Mouse (Mus musculus): ENCODE data around the gene Plekhb1.

The Plekhb1 gene

DNA sequence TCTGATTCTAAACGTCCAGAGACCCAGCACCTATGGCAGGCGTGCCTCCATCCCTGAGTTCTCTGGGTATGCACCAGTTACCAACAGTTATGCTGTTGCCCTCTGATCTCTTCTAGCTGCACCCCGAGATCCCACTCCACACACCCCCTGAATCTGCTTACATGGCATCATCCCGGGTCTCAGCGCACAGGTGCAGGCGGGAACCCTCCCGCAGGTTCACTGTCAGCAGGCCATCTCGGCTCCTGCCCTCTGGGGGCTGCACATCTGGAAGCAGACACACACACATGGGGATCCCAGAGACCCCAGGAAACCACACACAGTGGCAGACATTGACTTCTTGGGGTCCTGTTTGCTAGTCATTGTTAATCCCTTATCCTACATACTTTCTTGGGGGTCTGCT is 7.8 kb downstream of the Plekhb1 start:
- no peak for DNase-seq

- DNase-seq, result no peak
Observed at GRCm38 (mm10) chr7:100653480-100654266, 8.5 kb downstream of the Plekhb1 start.

- no peak for DNase-seq
Observed at GRCm38 (mm10) chr7:100651011-100651410, 11.2 kb downstream of the Plekhb1 start.

DNA sequence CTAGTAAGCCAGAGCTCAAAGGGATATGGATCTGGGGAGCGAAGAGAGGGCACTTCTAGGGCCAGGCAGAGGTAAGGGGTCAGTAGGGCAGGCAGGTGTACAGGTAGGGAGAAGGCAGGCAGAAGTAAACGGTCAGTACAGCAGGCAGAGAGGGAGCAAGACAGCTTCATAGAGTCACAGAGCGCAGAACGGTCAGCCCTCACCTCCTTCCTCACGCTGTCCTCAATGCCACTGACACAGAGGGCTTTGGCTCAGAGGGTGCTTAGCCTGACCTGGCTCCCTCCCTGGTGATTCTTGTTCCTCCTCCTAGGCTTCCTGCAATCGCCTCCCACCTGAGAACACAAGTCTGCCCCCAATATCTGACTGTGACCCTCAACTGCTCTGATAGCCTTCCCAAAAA is 11.8 kb downstream of the Plekhb1 start:
- DNase-seq, result no peak

GRCm38 (mm10) chr7:100649826-100650225 is 12.4 kb downstream of the Plekhb1 start:
- DNase-seq, result no peak

DNA sequence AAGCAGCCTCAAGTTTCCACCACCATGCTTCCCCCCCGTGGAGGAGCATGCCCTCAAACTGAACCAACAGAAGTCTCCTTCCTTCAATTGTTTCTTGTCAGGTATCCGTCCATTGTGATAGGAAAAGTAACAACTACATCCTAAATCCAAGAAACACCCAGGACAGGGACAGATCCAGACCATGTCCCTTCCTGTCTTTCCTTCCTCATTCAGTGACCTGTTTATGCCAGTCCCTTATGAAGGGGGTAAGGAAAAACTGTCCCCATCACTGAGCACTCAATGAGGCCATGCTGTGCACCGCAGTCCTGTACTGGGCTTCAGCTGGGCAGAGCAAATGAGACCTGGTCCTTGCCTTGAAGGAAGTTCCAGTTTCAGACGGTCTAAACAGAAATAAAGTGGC is 13.1 kb downstream of the Plekhb1 start:
- no peak for DNase-seq

GRCm38 (mm10) chr7:100645147-100645546 is 17.1 kb downstream of the Plekhb1 start:
- DNase-seq, result peak; percentile 67

DNA sequence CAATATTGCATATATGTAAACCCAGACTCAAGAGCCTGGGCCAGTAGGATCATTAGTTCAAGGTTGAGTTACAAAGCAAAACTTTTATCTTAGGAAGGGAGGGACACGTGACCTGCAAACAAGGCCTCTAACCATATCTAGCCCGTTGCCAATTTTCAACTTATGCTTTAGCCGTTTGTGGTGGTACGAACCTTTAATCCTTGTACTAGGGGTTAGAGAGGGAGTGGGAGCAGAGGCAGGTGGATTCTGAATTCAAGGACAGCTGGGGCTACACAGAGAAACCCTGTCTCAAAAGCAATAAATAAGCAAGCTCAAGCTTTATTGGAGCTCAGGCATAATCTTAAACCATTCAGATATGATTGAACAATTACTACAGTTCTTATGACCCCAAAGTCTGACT is 19.8 kb downstream of the Plekhb1 start:
- DNase-seq, result no peak

- peak; percentile 59 for DNase-seq
Observed at GRCm38 (mm10) chr7:100637657-100638056, 24.6 kb downstream of the Plekhb1 start.

DNA sequence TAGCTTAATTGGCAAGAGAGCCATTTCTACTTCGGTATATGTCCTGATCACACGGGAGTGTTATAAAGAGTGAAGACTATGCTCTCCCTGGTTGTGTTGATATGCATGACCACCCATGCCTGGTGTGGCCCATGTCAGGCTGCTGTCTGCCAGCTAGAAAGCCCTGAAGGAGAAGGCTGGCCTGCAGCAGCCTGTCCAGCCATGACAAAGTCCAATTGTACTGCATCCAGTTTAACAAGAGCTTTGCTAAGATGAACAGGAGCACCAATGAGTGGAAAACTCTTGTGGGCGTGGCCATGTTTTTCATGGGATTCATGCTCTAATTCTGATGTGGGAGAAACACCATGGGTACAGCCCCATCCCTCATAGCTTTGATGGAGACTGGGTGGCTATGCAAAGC is 37.7 kb downstream of the Plekhb1 start:
- DNase-seq, result no peak

DNA sequence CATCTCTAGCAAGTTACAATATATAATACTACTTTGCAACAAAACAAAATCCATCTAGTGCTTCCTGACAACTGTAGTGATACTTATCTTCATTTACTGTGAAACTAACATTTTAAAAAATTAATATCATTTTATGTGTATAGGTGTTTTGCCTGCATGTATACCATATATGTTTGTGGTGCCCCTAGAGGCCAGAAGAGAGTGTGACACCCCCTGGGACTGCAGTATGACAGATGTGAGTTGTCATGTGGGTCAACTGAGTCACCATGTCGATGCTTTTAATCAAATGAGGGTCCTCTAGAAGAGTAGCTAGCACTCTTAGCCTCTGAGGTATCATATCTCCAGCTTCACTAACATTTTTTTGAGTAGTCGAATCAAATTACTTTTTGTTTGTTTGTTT is 39.9 kb downstream of the Plekhb1 start:
- peak; percentile 15 for DNase-seq

- DNase-seq, result no peak
Observed at GRCm38 (mm10) chr7:100616121-100616857, 45.9 kb downstream of the Plekhb1 start.

- DNase-seq, result no peak
Observed at GRCm38 (mm10) chr7:100608910-100609309, 53.3 kb downstream of the Plekhb1 start.

GRCm38 (mm10) chr7:100608130-100608741 is 54.0 kb downstream of the Plekhb1 start, which contains the start of gene Mrpl48:
Gene Mrpl48, minus strand, starts transcription at chr7:100608301.
- DNase-seq, result no peak

- peak; percentile 91 for DNase-seq
Observed at GRCm38 (mm10) chr7:100607214-100608129, 54.7 kb downstream of the Plekhb1 start, which contains the start of gene Rab6a. Gene Rab6a, plus strand, starts transcription at chr7:100607410.

DNA sequence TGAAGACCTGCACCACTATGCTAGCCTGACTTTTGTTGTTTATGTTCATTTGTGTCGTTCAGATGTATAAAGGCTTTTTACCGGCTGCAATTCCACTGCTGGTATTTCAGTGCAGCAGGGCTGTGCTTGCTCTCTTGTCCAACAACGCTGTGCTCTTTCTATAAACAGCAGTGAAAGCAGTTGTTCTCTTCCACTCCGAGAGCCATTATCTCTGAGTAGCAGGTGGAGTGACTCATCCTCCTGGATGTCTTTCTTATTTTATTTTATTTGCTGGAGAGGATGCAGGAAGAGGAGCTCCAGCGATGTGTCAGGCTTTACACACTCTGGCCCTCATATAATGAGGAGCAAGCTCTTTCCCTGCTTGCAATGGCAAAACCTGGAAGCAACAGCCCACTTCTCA is 62.0 kb downstream of the Plekhb1 start:
- DNase-seq, result no peak

DNA sequence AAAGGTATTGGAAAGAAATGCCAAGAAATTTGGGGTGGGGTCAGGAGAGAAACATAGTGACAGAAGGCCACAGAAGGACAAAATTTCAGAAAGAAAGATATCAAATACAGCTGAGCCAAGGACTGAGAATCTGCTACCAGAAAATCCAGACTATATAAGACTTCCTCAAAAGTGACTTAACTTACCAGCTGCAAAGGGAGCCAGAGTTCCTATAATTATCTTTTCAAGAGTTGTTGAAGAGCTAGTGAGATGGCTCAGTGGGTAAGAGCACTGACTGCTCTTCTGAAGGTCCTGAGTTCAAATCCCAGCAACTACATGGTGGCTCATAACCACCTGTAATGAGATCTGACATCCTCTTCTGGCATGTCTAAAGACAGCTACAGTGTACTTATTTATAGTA is 68.9 kb downstream of the Plekhb1 start:
- DNase-seq, result no peak
